ENCODE assay signal across 14 mouse cellular contexts in the genomic region with DNA sequence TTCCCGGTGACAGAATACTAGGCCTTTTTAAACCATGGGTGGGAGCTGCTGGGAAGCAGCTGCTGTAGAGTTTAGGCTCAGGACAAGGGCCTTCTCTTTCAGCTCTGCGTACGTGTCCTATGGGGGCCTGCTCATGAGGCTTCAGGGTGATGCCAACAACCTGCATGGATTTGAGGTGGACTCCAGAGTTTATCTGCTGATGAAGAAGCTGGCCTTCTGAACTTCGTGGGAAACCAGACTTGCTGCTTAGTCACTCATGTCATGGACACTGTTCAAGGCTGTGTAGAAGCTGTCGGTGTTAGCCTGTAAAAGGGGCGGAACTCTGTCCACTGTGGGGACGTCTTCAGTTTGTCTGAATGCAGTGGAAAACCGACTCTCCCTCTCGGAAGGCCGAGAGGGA. TPM values are rescaled to one million over a fixed set of nuclear protein-coding genes. Genes with fewer than 3 reads are reported as not detected.
"Had no signal": no experiment of that assay in that cellular context is flagged by ENCODE, and none has a peak within 500 bp of the region (broad histone marks: within the 10 kb centered on the region; RNA-seq: fewer than 3 reads in every experiment).

No protein-coding gene starts in this region.

- DNase-seq: gastrocnemius, postnatal 14 days; gastrocnemius, postnatal 36 days; heart, adult 18-20 months; heart, postnatal 14 days; heart, postnatal 36 days; kidney, adult 11 months; kidney, adult 2 months; kidney, adult 9 months; kidney, postnatal 14 days; kidney, postnatal 36 days; layer of hippocampus, adult 9-11 months; layer of hippocampus, postnatal 36 days; left cerebral cortex, postnatal 4 days had no signal

RNA-seq across cellular contexts. Expression of a gene that starts 11.1 kb away (rescaled TPM):
- total RNA-seq: hematopoietic stem cell, adult 5-6 weeks had no signal

RNA-seq across cellular contexts. Expression of a gene that starts 12.5 kb away (rescaled TPM):
- total RNA-seq: hematopoietic stem cell, adult 5-6 weeks had no signal
